Mouse (Mus musculus) heart, adult 2 months (tissue): ENCODE measurements at regions not wholly inside any gene's neighbourhood (a gene's known extent, or its start where the extent isn't known, plus 50 kb on each side); places are given as distances from the start of the nearest gene placed in this dataset.

Experiments
- CTCF ChIP-seq: fragments of 200-600 bp; IDR thresholded peaks from 2 replicates; pipeline ENCODE4 v1.8.1; 2022; ENCODE audit warnings: antibody characterized with exemption, mild to moderate bottlenecking, moderate library complexity
- POLR2A ChIP-seq: fragments of 200-500 bp; IDR thresholded peaks from 2 replicates; pipeline ENCODE4 v1.6.1; 2011; ENCODE audit warnings: mild to moderate bottlenecking, low read depth, low read length, control low read depth; ENCODE audit not compliant: insufficient read depth

DNA sequence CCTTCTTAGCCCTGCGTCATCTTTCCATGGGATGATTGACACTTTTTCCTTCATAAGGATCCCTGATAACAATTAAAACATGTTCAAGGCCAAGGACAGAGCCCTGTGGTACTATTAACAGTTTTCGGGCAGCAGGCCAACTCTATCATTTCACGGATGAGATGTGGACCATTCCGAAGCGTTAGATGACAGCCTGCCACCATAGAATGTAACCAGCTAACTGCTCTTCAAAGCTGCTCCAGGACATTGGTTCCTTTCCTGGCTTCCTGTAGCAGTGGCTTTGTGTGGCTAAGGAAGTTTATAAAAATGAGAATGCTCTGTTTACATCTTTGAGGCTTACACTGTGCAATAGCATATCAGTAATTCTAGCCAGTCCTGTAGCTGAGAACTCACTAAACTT, 582.6 kb upstream of the Clint1 start:
- TF ChIP-seq CTCF (no peak), POLR2A (no peak)
